Mouse (Mus musculus) Patski (cell line): ENCODE results near the gene Klhl24. TPM values are rescaled to one million over a fixed set of nuclear protein-coding genes. Genes with fewer than 3 reads are reported as not detected.

Source experiments
- ATAC-seq: fragments of 100-300 bp; one replicate; pipeline ENCODE4 v1.8.0; 2021
- CTCF ChIA-PET: fragments of 350-600 bp; sonication (Branson Sonifier 250); formaldehyde crosslinking; loops from one replicate; lab custom pipeline; 2022; ENCODE audit warnings: inconsistent platforms; lab: Charles Lee
- POLR2A ChIA-PET: fragments of 350-600 bp; sonication (Branson Sonifier 250); formaldehyde crosslinking; loops from one replicate; lab custom pipeline; 2022; ENCODE audit warnings: antibody characterized with exemption, inconsistent platforms; lab: Charles Lee
- DNase-seq: peaks from one replicate; pipeline ENCODE4 v3.0.0-alpha.2; 2011; ENCODE audit warnings: low read depth, low spot score
- H3K27me3 ChIP-seq: fragments of 371-371 bp; one replicate; pipeline ENCODE4 v1.5.1; 2021
- CTCF ChIP-seq: fragments of 100-300 bp; IDR thresholded peaks from one replicate; pipeline ENCODE4 v1.5.1; 2021
- in situ Hi-C: fragments of 300-500 bp; cut with MboI; formaldehyde crosslinking; loops from 3 replicates; pipeline ENCODE4 v1.11.1; 2018; ENCODE audit warnings: low pct_unique_long_range_greater_than_20kb, mixed read lengths
- polyA plus RNA-seq: library from polyadenylated mRNA; unstranded; gene quantifications from one replicate; pipeline ENCODE4 v1.2.3, GENCODE M21; 2021

Klhl24 gene
- polyA plus RNA-seq, 1 experiment from 2014 or later: 58.2 TPM

GRCm38 (mm10) chr16:20140772-20141531, 43.6 kb downstream of the Klhl24 start, which contains the start of gene Yeats2:
Gene Yeats2, plus strand, starts transcription at chr16:20141063.
- ATAC-seq (peak; percentile 88), DNase-seq (peak; percentile 22)
- H3K27me3 ChIP-seq: no peaks in the 10 kb centered on the region
- no peak for TF ChIP-seq CTCF
- ChIA-PET POLR2A (interaction anchor here (1.1 to 1.4 kb wide), 2 partner anchors 10 kb away, joined by 4 read pairs; no protein-coding TSS in a partner anchor), CTCF (no interaction called here)
- in situ Hi-C loops: no loop called here

GRCm38 (mm10) chr16:20144568-20144967, 47.2 kb downstream of the Klhl24 start:
- POLR2A ChIA-PET: interaction anchor here (0.6 kb wide), 1 partner anchor 30 kb away, joined by 3 read pairs; no protein-coding TSS in a partner anchor
- H3K27me3 ChIP-seq: no peaks in the 10 kb centered on the region
- DNase-seq (no peak), ATAC-seq (no peak)
- TF ChIP-seq CTCF: no peak
- in situ Hi-C loops: no loop called here
- CTCF ChIA-PET: no interaction called here

GRCm38 (mm10) chr16:20151991-20152390, 54.6 kb downstream of the Klhl24 start:
- no peaks in the 10 kb centered on the region for H3K27me3 ChIP-seq
- DNase-seq (no peak), ATAC-seq (no peak)
- in situ Hi-C loops: no loop called here
- ChIA-PET POLR2A (interaction anchor here (1.0 to 1.3 kb wide), 2 partner anchors 8 to 10 kb away, joined by 4 read pairs; no protein-coding TSS in a partner anchor), CTCF (interaction anchor here (2.1 kb wide), 1 partner anchor 9 kb away, joined by 5 read pairs; no protein-coding TSS in a partner anchor)
- no peak for TF ChIP-seq CTCF

GRCm38 (mm10) chr16:20153742-20154141, 56.4 kb downstream of the Klhl24 start:
- in situ Hi-C loops: no loop called here
- POLR2A ChIA-PET: no interaction called here
- CTCF ChIA-PET: no interaction called here
- TF ChIP-seq CTCF: no peak
- H3K27me3 ChIP-seq: no peaks in the 10 kb centered on the region
- no peak for ATAC-seq
- DNase-seq: no peak

- ATAC-seq: no peak
- DNase-seq: no peak
- CTCF ChIA-PET: interaction anchor here (1.2 to 1.8 kb wide), 2 partner anchors 10 to 54 kb away, joined by 3 to 5 read pairs; no protein-coding TSS in a partner anchor
- POLR2A ChIA-PET: interaction anchor here (0.6 to 0.7 kb wide), 2 partner anchors 41 to 120 kb away, joined by 3 to 5 read pairs; no protein-coding TSS in a partner anchor
- in situ Hi-C loops: no loop called here
- no peaks in the 10 kb centered on the region for H3K27me3 ChIP-seq
- peak; percentile 53 for TF ChIP-seq CTCF
These were observed 62.8 kb downstream of the Klhl24 start for GRCm38 (mm10) chr16:20160130-20160529.

GRCm38 (mm10) chr16:20169071-20169470, 71.7 kb downstream of the Klhl24 start:
- no peaks in the 10 kb centered on the region for H3K27me3 ChIP-seq
- in situ Hi-C loops: no loop called here
- ATAC-seq: no peak
- CTCF ChIA-PET: interaction anchor here (0.6 to 1.0 kb wide), 2 partner anchors 10 to 18 kb away, joined by 3 read pairs; no protein-coding TSS in a partner anchor
- DNase-seq: no peak
- POLR2A ChIA-PET: no interaction called here
- no peak for TF ChIP-seq CTCF

DNA sequence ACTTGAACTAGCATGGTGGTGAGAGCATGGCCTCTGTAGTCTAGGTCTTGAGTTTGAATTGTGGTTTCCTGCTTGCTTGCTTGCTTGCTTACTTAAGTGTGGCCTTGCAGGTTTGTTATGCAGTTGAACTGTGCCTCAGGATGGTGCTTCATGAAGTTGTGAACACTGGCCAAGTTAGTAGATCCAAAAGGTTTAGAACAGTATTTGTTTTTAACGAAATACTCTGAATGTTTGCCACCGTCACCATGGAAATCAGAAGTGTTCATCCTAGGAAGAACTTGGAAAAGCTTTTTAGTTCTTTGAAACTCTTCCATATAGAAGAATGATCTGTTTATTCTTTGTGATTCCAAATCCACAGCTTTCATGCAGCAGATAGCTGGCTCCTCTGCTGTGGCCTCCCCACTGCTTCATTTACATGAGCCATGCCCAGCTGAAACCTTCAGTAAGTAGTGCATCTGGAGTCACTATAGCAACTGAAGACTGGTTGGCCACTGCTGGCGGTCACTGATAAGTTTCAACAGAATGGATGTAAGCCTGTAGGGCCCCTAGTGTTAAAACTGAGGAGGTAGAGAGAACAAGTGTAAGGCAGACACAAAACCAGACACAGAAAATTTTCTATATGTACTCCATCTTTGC, 72.2 kb downstream of the Klhl24 start:
- POLR2A ChIA-PET: no interaction called here
- CTCF ChIA-PET: interaction anchor here (0.6 to 1.0 kb wide), 2 partner anchors 10 to 18 kb away, joined by 3 read pairs; no protein-coding TSS in a partner anchor
- DNase-seq (no peak), ATAC-seq (no peak)
- in situ Hi-C loops: no loop called here
- no peak for TF ChIP-seq CTCF
- no peaks in the 10 kb centered on the region for H3K27me3 ChIP-seq

Other genes with a start within 250 kb of the Klhl24 start
- gene Klhl6, start 114.5 kb upstream of the Klhl24 start, polyA plus RNA-seq: 0.10 TPM
- gene Yeats2, start 43.5 kb downstream of the Klhl24 start, polyA plus RNA-seq: 37.6 TPM
- gene Map6d1, start 143.8 kb downstream of the Klhl24 start, polyA plus RNA-seq: 0.14 TPM
- 64.4 TPM for gene Parl, start 204.8 kb downstream of the Klhl24 start, polyA plus RNA-seq
- gene Cyp2ab1, start 227.9 kb downstream of the Klhl24 start, polyA plus RNA-seq: 0.09 TPM